Mouse (Mus musculus) CH12.LX (cell line): Measurements from ENCODE around the gene Tln2. TPM values are rescaled to one million over a fixed set of nuclear protein-coding genes. Genes with fewer than 3 reads are reported as not detected.

Experiments
- DNase-seq: peaks from one replicate; pipeline ENCODE4 v3.0.0-alpha.2; 2013; ENCODE audit errors: extremely low read depth
- H3K27ac ChIP-seq: 2 replicates; pipeline ENCODE4 v1.5.1; 2012; ENCODE audit warnings: low read depth, mild to moderate bottlenecking, control low read depth, moderate library complexity; ENCODE audit not compliant: insufficient read depth
- H3K27me3 ChIP-seq: replicated peaks from 2 replicates; pipeline ENCODE3; 2012; ENCODE audit warnings: inconsistent platforms
- H3K36me3 ChIP-seq, 2 experiments: replicated peaks in 1 of 2; 2 replicates each; pipeline versions ENCODE3 to v1.6.1; 2012; ENCODE audit warnings: inconsistent platforms in 1 of 2, low read length in 1 of 2, mild to moderate bottlenecking in 1 of 2, mixed read lengths in 1 of 2, moderate library complexity in 1 of 2; ENCODE audit not compliant: control insufficient read depth in 1 of 2, insufficient read depth in 1 of 2
- H3K4me1 ChIP-seq, 2 experiments: 2 replicates each; pipeline ENCODE4 v1.6.1; 2012; ENCODE audit warnings: inconsistent platforms in 1 of 2, moderate library complexity in 1 of 2; ENCODE audit not compliant: insufficient read depth in 2 of 2, control insufficient read depth in 1 of 2
- H3K4me2 ChIP-seq: 2 replicates; pipeline ENCODE4 v1.6.1; 2012; ENCODE audit warnings: low read depth, mild to moderate bottlenecking, control low read depth; ENCODE audit not compliant: poor library complexity, insufficient read depth, severe bottlenecking
- H3K4me3 ChIP-seq, 3 experiments: fragments of 150-350 bp in 1 of 3; sonication (generic) in 1 of 3; replicated peaks in 1 of 3; 2 replicates each; pipeline versions ENCODE3 to v1.5.1; 2011 to 2012; ENCODE audit warnings: low read depth in 2 of 3, low read length in 2 of 3, mild to moderate bottlenecking in 2 of 3, moderate library complexity in 2 of 3, control low read depth in 1 of 3, improper control_type of control experiment in 1 of 3, inconsistent platforms in 1 of 3, mixed read lengths in 1 of 3; ENCODE audit not compliant: poor library complexity in 1 of 3
- H3K79me2 ChIP-seq: replicated peaks from 2 replicates; pipeline ENCODE4 v1.6.1; 2012; ENCODE audit warnings: mild to moderate bottlenecking, moderate library complexity; ENCODE audit not compliant: control insufficient read depth, poor library complexity, insufficient read depth, severe bottlenecking; ENCODE audit errors: extremely low read depth
- H3K9ac ChIP-seq: 2 replicates; pipeline ENCODE4 v1.6.1; 2012; ENCODE audit warnings: low read depth, mild to moderate bottlenecking, control low read depth, moderate library complexity; ENCODE audit not compliant: insufficient read depth
- H3K9me3 ChIP-seq: replicated peaks from 2 replicates; pipeline ENCODE3; 2012; ENCODE audit warnings: low read length, inconsistent platforms, mixed read lengths
- BHLHE40 ChIP-seq: IDR thresholded peaks from 2 replicates; pipeline ENCODE4 v1.6.1; 2011; ENCODE audit warnings: mild to moderate bottlenecking, low read depth, low read length, improper control_type of control experiment
- CHD1 ChIP-seq: IDR thresholded peaks from 2 replicates; pipeline ENCODE4 v1.6.1; 2012; ENCODE audit warnings: low read depth, low read length, improper control_type of control experiment, inconsistent platforms
- E2F4 ChIP-seq: IDR thresholded peaks from 2 replicates; pipeline ENCODE4 v1.6.1; 2011; ENCODE audit warnings: low read depth, low read length, improper control_type of control experiment; ENCODE audit not compliant: insufficient replicate concordance
- ETS1 ChIP-seq: conservative IDR thresholded peaks from 2 replicates; pipeline ENCODE4 v1.6.1; 2012; ENCODE audit warnings: low read depth, mild to moderate bottlenecking, inconsistent platforms, low read length, improper control_type of control experiment, moderate library complexity
- GABPA ChIP-seq: IDR thresholded peaks from 2 replicates; pipeline ENCODE4 v1.6.1; 2012; ENCODE audit warnings: low read depth, low read length, improper control_type of control experiment, inconsistent platforms; ENCODE audit not compliant: insufficient replicate concordance
- IRF4 ChIP-seq: IDR thresholded peaks from 2 replicates; pipeline ENCODE4 v1.6.1; 2014; ENCODE audit warnings: low read depth, mild to moderate bottlenecking, inconsistent platforms, low read length, improper control_type of control experiment
- JUN ChIP-seq: IDR thresholded peaks from 2 replicates; pipeline ENCODE4 v1.6.1; 2011; ENCODE audit warnings: low read depth, mild to moderate bottlenecking, low read length, improper control_type of control experiment, moderate library complexity; ENCODE audit not compliant: insufficient read depth
- KAT2A ChIP-seq: IDR thresholded peaks from 2 replicates; pipeline ENCODE4 v1.6.1; 2012; ENCODE audit warnings: low read length, improper control_type of control experiment, inconsistent platforms; ENCODE audit not compliant: insufficient replicate concordance
- MAX ChIP-seq: IDR thresholded peaks from 2 replicates; pipeline ENCODE4 v1.6.1; 2011; ENCODE audit warnings: low read length, improper control_type of control experiment
- NRF1 ChIP-seq: IDR thresholded peaks from 2 replicates; pipeline ENCODE4 v1.6.1; 2014; ENCODE audit warnings: low read depth, mild to moderate bottlenecking, inconsistent platforms, low read length, improper control_type of control experiment, moderate library complexity
- POLR2A ChIP-seq: IDR thresholded peaks from 2 replicates; pipeline ENCODE4 v1.6.1; 2011; ENCODE audit warnings: low read depth, mild to moderate bottlenecking, improper control_type of control experiment, low read length
- RAD21 ChIP-seq: IDR thresholded peaks from 2 replicates; pipeline ENCODE4 v1.6.1; 2011; ENCODE audit warnings: low read depth, mild to moderate bottlenecking, low read length, improper control_type of control experiment, moderate library complexity
- SMC3 ChIP-seq: IDR thresholded peaks from 2 replicates; pipeline ENCODE4 v1.6.1; 2011; ENCODE audit warnings: low read depth, low read length, improper control_type of control experiment
- UBTF ChIP-seq: IDR thresholded peaks from 2 replicates; pipeline ENCODE4 v1.6.1; 2012; ENCODE audit warnings: low read depth, mild to moderate bottlenecking, inconsistent platforms, low read length, improper control_type of control experiment, moderate library complexity
- USF1 ChIP-seq: IDR thresholded peaks from 2 replicates; pipeline ENCODE4 v1.6.1; 2014; ENCODE audit warnings: low read depth, mild to moderate bottlenecking, inconsistent platforms, low read length, improper control_type of control experiment
- ZC3H11A ChIP-seq: IDR thresholded peaks from 2 replicates; pipeline ENCODE4 v1.6.1; 2012; ENCODE audit warnings: low read depth, mild to moderate bottlenecking, inconsistent platforms, low read length, improper control_type of control experiment
- ZKSCAN1 ChIP-seq: IDR thresholded peaks from 2 replicates; pipeline ENCODE4 v1.6.1; 2012; ENCODE audit warnings: low read depth, inconsistent platforms, low read length, improper control_type of control experiment, borderline replicate concordance
- ZNF384 ChIP-seq: IDR thresholded peaks from 2 replicates; pipeline ENCODE4 v1.6.1; 2012; ENCODE audit warnings: low read depth, low read length, improper control_type of control experiment, inconsistent platforms
- dilution Hi-C: fragments of 300-500 bp; cut with MboI; formaldehyde crosslinking; loops from 2 replicates; pipeline ENCODE4 v1.14.3; 2020; ENCODE audit warnings: low sequenced_read_pairs; ENCODE audit not compliant: extremely low pct_unique_long_range_greater_than_20kb, extremely low pct_ligation_motif_present
- in situ Hi-C: fragments of 300-500 bp; cut with MboI; formaldehyde crosslinking; loops from 3 replicates; pipeline ENCODE4 v1.14.3; 2019; ENCODE audit warnings: low sequenced_read_pairs, low pct_ligation_motif_present, low pct_unique_long_range_greater_than_20kb, mixed read lengths
- polyA plus RNA-seq: library from polyadenylated mRNA; unstranded; fragments of >175 nt; gene quantifications from 2 replicates; pipeline ENCODE4 v1.2.1, GENCODE M21; 2012; ENCODE audit warnings: low read depth; ENCODE audit not compliant: insufficient read length
- total RNA-seq, 2 experiments: library from RNA; depleted of rRNA; stranded (reverse); fragments of 300-350 nt in 1 of 2; fragments of >200 nt in 1 of 2; gene quantifications; 2 replicates each; pipeline ENCODE4 v1.2.3; 2012 to 2014

The Tln2 gene
- total and polyA plus RNA-seq, 3 experiments, result 2.6 to 4.4 (median 4.4) TPM

- H3K27me3 ChIP-seq, result no peaks in the 10 kb centered on the region
- no peak overlapping the region for H3K4me3 ChIP-seq
- no peaks in the 10 kb centered on the region for H3K79me2 ChIP-seq
- TF ChIP-seq NRF1, result no peak
- no peak for TF ChIP-seq USF1
- no peak for TF ChIP-seq GABPA
- no peak for TF ChIP-seq E2F4
- TF ChIP-seq CHD1, result no peak
- no peak for TF ChIP-seq ZNF384
- no peak for TF ChIP-seq ZKSCAN1
- no peak for TF ChIP-seq UBTF
- TF ChIP-seq KAT2A, result no peak
- no peak for TF ChIP-seq SMC3
- no peak for TF ChIP-seq MAX
- no peaks in the 10 kb centered on the region for H3K4me1 ChIP-seq
- no peaks in the 10 kb centered on the region for H3K9me3 ChIP-seq
- H3K4me2 ChIP-seq, result no peak overlapping the region
- in situ Hi-C loops, result no loop called here
- no peaks in the 10 kb centered on the region for H3K36me3 ChIP-seq
- no peak for DNase-seq
- dilution Hi-C loops, result no loop called here
- H3K9ac ChIP-seq, result no peak overlapping the region
- H3K27ac ChIP-seq, result no peak overlapping the region
Observed at GRCm38 (mm10) chr9:67533260-67533659, 26.2 kb downstream of the Tln2 start.

GRCm38 (mm10) chr9:67532631-67533030, 26.9 kb downstream of the Tln2 start:
- dilution Hi-C loops, result no loop called here

GRCm38 (mm10) chr9:67529600-67529999, 29.9 kb downstream of the Tln2 start:
- Histone ChIP-seq H3K9me3 (no peaks in the 10 kb centered on the region), H3K4me1 (no peaks in the 10 kb centered on the region), H3K27me3 (no peaks in the 10 kb centered on the region), H3K79me2 (no peaks in the 10 kb centered on the region), H3K27ac (no peak overlapping the region), H3K4me3 (no peak overlapping the region), H3K36me3 (no peaks in the 10 kb centered on the region)
- in situ Hi-C loops, result no loop called here
- TF ChIP-seq SMC3, result no peak
- TF ChIP-seq, all 38 proteins: peak for 0
- dilution Hi-C loops, result no loop called here
- no peak for DNase-seq
- Histone ChIP-seq H3K4me2 (no peak overlapping the region), H3K9ac (no peak overlapping the region)

More at GRCm38 (mm10) chr9:67532631-67533030, 26.9 kb downstream of the Tln2 start:
- Histone ChIP-seq H3K9me3 (no peaks in the 10 kb centered on the region), H3K4me3 (no peak overlapping the region), H3K79me2 (no peaks in the 10 kb centered on the region), H3K36me3 (no peaks in the 10 kb centered on the region), H3K9ac (no peak overlapping the region), H3K4me1 (no peaks in the 10 kb centered on the region), H3K27ac (no peak overlapping the region), H3K27me3 (no peaks in the 10 kb centered on the region), H3K4me2 (no peak overlapping the region)
- no peak for TF ChIP-seq MAX
- no peak for TF ChIP-seq JUN
- TF ChIP-seq ETS1, result no peak
- no peak for TF ChIP-seq USF1
- no peak for TF ChIP-seq POLR2A
- no peak for TF ChIP-seq GABPA
- TF ChIP-seq ZC3H11A, result no peak
- TF ChIP-seq RAD21, result no peak
- TF ChIP-seq SMC3, result no peak
- no peak for TF ChIP-seq IRF4
- no peak for TF ChIP-seq BHLHE40
- no peak for TF ChIP-seq CHD1
- in situ Hi-C loops, result no loop called here
- DNase-seq, result no peak
